Mouse (Mus musculus) midbrain, embryonic 15.5 days (tissue): Measurements from ENCODE around the gene Nat10. TPM values are rescaled to one million over a fixed set of nuclear protein-coding genes. Genes with fewer than 3 reads are reported as not detected.
A peak's percentile ranks its signal among the peaks of the same experiment; 100 is the strongest.

Source experiments
- ATAC-seq: fragments of 200-750 bp; cut with Nextera tagmentation; replicated peaks from 2 replicates; pipeline ENCODE4 v1.8.0; 2017; ENCODE audit warnings: moderate TSS enrichment
- H3K27ac ChIP-seq: fragments of 300-500 bp; sonication (generic); 2 replicates; pipeline ENCODE4 v1.5.1; 2015; ENCODE audit warnings: mild to moderate bottlenecking, inconsistent platforms
- H3K27me3 ChIP-seq: fragments of 300-500 bp; sonication (generic); replicated peaks from 2 replicates; pipeline ENCODE4 v1.6.1; 2015; ENCODE audit warnings: inconsistent platforms
- H3K36me3 ChIP-seq: fragments of 300-500 bp; sonication (generic); replicated peaks from 2 replicates; pipeline ENCODE4 v1.6.1; 2015; ENCODE audit warnings: inconsistent platforms
- H3K4me1 ChIP-seq: fragments of 300-500 bp; sonication (generic); 2 replicates; pipeline ENCODE4 v1.6.1; 2015; ENCODE audit warnings: inconsistent platforms
- H3K4me2 ChIP-seq: fragments of 300-500 bp; sonication (generic); 2 replicates; pipeline ENCODE4 v1.6.1; 2015; ENCODE audit warnings: inconsistent platforms, mild to moderate bottlenecking, moderate library complexity
- H3K4me3 ChIP-seq: fragments of 300-500 bp; sonication (generic); 2 replicates; pipeline ENCODE4 v1.5.1; 2015; ENCODE audit warnings: mild to moderate bottlenecking, inconsistent platforms
- H3K9ac ChIP-seq: fragments of 300-500 bp; sonication (generic); 2 replicates; pipeline ENCODE4 v1.6.1; 2015; ENCODE audit warnings: mild to moderate bottlenecking, inconsistent platforms
- H3K9me3 ChIP-seq: fragments of 300-500 bp; sonication (generic); 2 replicates; pipeline ENCODE4 v1.6.1; 2016; ENCODE audit warnings: inconsistent platforms
- WGBS: fragments of 180-500 bp; shearing (Covaris S2); methylation state at CpG from one replicate; pipeline ENCODE4 v1.1.7; 2015; ENCODE audit warnings: mixed read lengths; 5-methylcytosine and 5-hydroxymethylcytosine counted together
- polyA plus RNA-seq: library from polyadenylated mRNA; unstranded; fragments of >200 nt; fragmentation: Nextera tagmentation; extraction: Ambion mirVana; gene quantifications from 2 replicates; pipeline ENCODE4 v1.2.1, GENCODE M21; 2015

Nat10 gene
- polyA plus RNA-seq, 1 experiment from 2014 or later, result 20.1 TPM

DNA sequence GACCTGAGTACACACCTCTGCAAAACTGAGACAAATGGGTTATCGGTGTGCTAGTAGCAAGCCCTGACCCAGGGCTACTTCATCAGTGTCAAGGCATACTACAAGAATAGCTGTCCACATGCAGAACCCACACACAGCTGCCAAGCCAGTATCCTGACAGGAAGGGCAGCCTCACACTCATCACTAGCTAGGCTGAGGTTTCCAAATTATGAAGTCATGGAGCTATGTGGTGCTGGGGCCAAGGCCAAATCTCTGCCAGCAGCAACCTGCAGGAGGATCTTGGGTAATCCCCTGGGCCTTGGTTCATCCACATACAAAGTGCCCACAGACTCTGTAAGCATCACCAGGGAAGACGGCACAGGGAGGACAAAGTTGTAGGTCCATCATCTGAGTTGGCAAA, 17.5 kb downstream of the Nat10 start:
- Histone ChIP-seq H3K4me1 (no peaks in the 10 kb centered on the region), H3K9ac (no peak overlapping the region), H3K4me3 (no peak overlapping the region), H3K9me3 (no peaks in the 10 kb centered on the region), H3K27ac (no peak overlapping the region), H3K27me3 (no peaks in the 10 kb centered on the region), H3K4me2 (no peak overlapping the region), H3K36me3 (peaks cover 24% of the 10 kb centered on the region)
- ATAC-seq, result no peak
- 97% methylated on average over 2 of the region's 2 CpGs for WGBS

DNA sequence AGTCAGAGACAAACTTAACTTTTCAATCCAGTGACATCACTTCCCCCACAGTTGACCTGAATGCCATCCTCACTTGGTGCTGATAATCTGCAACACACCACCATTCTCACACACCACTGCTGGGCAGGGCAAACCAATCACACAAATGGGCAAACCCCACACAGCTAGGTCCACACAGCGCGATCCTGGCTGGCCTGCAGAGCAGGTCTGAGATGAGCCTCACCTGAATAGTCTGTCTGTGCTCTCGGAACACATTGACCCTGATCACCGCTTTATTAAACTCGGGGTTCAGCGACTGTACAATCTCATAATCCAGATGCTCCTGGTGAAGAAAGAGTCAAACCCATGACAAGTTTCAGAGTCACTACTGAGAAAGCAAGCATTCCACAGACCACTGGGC, 18.2 kb downstream of the Nat10 start:
- Histone ChIP-seq H3K27me3 (no peaks in the 10 kb centered on the region), H3K4me1 (no peaks in the 10 kb centered on the region), H3K4me3 (no peak overlapping the region), H3K27ac (no peak overlapping the region), H3K9ac (no peak overlapping the region), H3K9me3 (no peaks in the 10 kb centered on the region), H3K4me2 (no peak overlapping the region), H3K36me3 (peaks cover 24% of the 10 kb centered on the region)
- no peak for ATAC-seq
- WGBS, result 99% methylated on average over 6 of the region's 6 CpGs

DNA sequence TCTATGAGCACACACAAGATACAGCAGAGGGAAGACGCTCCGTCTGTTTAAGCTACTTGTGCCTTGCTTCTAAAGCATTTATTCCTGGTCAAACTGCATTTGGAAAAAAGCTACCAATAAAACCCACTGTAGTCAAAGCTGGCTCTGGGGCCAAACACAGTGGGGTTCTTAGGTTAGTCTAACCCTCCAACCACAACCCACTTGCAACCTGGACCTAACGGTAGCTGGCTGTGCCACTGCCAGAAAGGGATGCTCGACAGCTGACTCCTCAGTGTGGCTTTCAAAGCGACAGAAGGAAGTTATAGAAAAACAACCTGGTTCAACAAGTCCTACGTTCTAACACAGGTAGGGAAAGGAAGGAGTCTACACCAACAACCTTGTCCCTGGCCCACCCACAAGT, 29.6 kb downstream of the Nat10 start:
- no peaks in the 10 kb centered on the region for H3K4me1 ChIP-seq
- no peak for ATAC-seq
- no peak overlapping the region for H3K27ac ChIP-seq
- H3K4me3 ChIP-seq, result no peak overlapping the region
- WGBS, result 92% methylated on average over 6 of the region's 6 CpGs
- no peaks in the 10 kb centered on the region for H3K9me3 ChIP-seq
- peaks cover 21% of the 10 kb centered on the region; the same call in 1 of the 2 replicates for H3K36me3 ChIP-seq
- no peak overlapping the region for H3K9ac ChIP-seq
- H3K27me3 ChIP-seq, result no peaks in the 10 kb centered on the region
- H3K4me2 ChIP-seq, result no peak overlapping the region

DNA sequence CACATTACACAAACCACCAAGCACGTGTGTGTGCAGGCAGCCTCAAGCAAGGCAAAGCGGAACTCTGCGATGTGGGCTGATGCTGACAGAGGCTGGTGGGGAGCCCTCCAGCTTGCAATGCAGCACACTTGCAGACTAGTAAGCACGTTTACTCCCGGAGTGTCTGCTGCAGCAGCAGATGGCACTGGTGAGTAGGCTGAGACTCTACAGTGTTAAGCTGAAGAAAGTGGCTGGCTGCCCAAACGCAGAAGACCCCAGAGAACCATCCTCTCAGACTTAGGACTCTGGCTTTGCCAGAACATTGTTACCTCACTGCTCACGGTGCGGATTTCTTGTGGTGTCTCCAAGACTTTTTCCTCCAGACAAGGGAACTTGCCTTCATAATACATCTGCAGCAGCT, 30.1 kb downstream of the Nat10 start:
- peaks cover 19% of the 10 kb centered on the region; the same call in 1 of the 2 replicates for H3K36me3 ChIP-seq

DNA sequence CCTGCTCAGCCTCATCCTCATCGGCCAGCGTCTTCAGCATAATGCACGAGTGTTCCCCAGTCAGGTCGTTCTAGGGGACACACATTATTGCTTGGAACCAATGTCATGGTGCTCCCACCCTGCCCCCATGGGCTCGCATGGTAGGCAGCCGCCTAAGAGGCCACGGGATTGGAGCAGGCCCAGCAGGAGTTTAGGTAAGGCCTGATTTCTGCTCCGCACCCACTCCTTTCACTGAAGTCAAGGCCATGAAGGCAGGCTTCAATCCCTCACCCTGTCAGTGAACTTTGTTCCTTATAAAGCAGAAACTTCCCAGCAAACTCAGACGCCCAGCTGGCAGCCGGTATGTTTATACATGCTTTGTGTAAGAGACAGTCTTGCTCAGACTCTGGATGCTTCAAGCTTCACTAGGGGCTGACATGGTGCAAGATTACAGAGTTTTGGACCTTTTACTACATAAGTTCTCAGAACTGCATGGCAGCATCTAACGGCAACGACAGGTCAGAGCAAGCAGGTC, 33.0 kb downstream of the Nat10 start:
- Histone ChIP-seq H3K4me3 (no peak overlapping the region), H3K36me3 (peaks cover 23% of the 10 kb centered on the region), H3K9me3 (no peaks in the 10 kb centered on the region), H3K9ac (no peak overlapping the region), H3K27me3 (no peaks in the 10 kb centered on the region), H3K27ac (no peak overlapping the region), H3K4me2 (no peak overlapping the region), H3K4me1 (no peaks in the 10 kb centered on the region)
- WGBS, result 87% methylated on average over 12 of the region's 12 CpGs
- no peak for ATAC-seq

More for the DNA sequence above, 30.1 kb downstream of the Nat10 start:
- 80% methylated on average over 8 of the region's 8 CpGs for WGBS
- ATAC-seq, result no peak
- no peak overlapping the region for H3K4me3 ChIP-seq
- no peaks in the 10 kb centered on the region for H3K9me3 ChIP-seq
- H3K27ac ChIP-seq, result no peak overlapping the region
- no peak overlapping the region for H3K4me2 ChIP-seq
- H3K27me3 ChIP-seq, result no peaks in the 10 kb centered on the region
- H3K4me1 ChIP-seq, result no peaks in the 10 kb centered on the region
- no peak overlapping the region for H3K9ac ChIP-seq

DNA sequence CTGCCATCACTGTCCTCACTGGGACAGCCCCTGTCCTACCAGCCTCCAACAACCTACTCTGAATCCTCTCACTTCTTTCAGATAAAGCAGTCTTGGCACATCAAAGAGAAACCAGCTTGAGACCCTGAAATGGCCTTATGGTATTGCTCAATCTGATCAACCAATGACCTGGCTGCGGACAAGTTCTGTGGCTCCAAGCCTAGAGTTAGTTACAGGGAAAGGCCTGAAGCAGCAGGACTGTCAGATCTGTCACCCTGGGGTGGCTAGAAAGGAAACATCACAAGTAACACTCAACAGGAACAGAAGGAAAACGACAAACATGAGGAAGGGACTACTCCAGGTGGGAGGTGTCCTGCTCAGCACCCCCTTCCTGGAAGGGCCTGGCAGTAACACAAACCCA, 36.5 kb downstream of the Nat10 start:
- Histone ChIP-seq H3K4me3 (no peak overlapping the region), H3K9me3 (no peaks in the 10 kb centered on the region), H3K27ac (no peak overlapping the region), H3K4me1 (no peaks in the 10 kb centered on the region), H3K36me3 (peaks cover 23% of the 10 kb centered on the region), H3K4me2 (no peak overlapping the region), H3K9ac (no peak overlapping the region), H3K27me3 (no peaks in the 10 kb centered on the region)
- no peak for ATAC-seq
- WGBS, result 91% methylated on average over 2 of the region's 2 CpGs

DNA sequence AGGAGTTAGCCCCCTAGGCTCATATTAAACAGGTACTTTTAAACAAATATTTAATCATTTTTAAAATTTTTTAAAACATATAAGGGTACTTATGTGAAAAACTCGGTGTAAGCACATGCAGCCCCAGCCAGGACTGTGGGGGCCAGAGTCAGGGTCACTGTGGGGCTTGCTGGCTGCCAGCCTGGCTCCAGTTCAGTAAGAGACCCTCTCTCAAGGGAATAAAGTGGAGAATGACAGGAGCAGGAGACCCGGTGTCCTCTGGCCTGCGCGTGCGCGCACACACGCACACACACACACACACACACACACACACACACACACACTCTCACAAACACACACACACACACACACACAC, 41.8 kb downstream of the Nat10 start:
- 90% methylated on average over 7 of the region's 7 CpGs for WGBS
- Histone ChIP-seq H3K9ac (no peak overlapping the region), H3K4me2 (no peak overlapping the region), H3K36me3 (peaks cover 8% of the 10 kb centered on the region; the same call in 1 of the 2 replicates), H3K4me3 (no peak overlapping the region), H3K9me3 (no peaks in the 10 kb centered on the region), H3K4me1 (no peaks in the 10 kb centered on the region), H3K27ac (no peak overlapping the region), H3K27me3 (no peaks in the 10 kb centered on the region)
- peak; percentile 53 for ATAC-seq

DNA sequence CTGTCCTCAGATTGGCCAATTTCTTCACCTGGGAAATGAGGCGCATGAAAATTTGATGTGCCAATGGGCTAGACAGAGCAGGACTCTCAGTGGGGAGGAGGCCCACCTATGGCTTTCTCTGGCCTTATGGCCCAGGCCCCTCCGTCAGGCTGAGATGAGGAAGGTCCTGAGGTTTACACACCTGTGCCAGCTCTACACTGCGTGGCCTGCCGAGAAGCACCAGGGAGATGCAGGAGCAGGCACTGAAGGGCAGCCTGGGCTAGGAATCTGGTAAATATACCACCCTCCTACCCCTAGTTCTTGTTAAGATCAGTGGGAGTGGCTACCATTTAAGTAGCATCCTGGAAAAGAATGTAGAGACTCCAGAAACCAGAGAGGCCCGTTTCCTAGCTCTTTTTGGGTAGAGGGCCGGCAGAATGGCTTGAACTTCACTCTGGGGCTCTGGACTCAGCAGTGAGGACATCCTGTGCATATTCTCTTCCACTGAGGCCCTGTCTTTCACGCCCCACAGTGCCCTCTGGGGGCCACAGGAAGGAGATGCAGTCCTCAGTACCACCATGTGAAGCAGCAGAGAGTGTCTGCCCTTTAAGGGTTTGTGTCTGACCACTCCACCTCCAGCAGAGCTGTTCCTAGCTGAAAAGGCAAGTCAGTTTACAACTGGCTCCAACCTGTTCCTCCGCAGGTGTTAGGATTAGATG, 42.3 kb downstream of the Nat10 start:
- 53% methylated on average over 8 of the region's 8 CpGs for WGBS
- H3K9ac ChIP-seq, result no peak overlapping the region

DNA sequence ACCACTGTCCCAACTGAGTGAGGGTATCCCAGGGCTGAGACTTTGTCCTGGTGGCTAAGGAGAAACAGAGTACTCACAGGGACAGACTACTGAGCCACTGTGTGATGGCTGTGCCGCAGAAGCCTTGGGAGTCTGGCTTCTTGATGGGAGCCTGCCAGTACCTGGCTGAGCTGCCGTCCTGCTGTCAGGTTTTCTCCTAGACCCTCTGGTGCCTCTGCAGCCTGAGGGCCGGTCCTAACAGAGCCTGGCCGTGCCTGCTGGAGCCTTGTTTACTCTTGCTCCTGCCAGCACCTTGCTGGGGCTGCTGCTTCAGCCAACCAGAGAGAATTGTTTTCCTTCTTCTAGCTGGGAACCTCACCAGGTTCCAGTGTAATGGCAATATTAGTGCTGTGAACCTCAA, 46.7 kb downstream of the Nat10 start:
- peaks cover 6% of the 10 kb centered on the region; the same call in 1 of the 2 replicates for H3K36me3 ChIP-seq

More for the DNA sequence above, 42.3 kb downstream of the Nat10 start:
- Histone ChIP-seq H3K9me3 (no peaks in the 10 kb centered on the region), H3K4me3 (no peak overlapping the region), H3K4me2 (no peak overlapping the region), H3K4me1 (no peaks in the 10 kb centered on the region), H3K27me3 (no peaks in the 10 kb centered on the region), H3K27ac (no peak overlapping the region), H3K36me3 (peaks cover 2% of the 10 kb centered on the region; the same call in 1 of the 2 replicates)
- peak; percentile 81 for ATAC-seq

DNA sequence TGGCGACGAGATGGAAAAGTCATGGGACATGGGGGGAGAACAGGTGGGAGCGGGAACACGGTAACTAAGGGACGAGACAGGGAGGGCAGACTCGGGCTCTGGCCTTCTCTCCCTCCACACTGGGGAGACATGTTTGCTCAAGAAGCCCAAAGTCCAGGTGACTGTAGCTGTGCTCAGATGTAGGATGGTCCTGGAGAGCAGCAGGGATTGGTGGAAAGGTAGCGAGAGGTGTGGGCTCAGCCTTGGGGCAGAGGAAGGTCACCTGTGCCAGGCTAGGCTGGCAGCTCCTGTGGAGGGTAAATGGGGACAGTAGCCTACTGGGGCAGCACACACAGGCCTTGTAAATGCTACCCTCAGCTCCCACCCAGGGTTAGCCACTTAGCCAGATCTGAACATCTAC, 47.2 kb downstream of the Nat10 start:
- WGBS, result 93% methylated on average over 7 of the region's 7 CpGs
- Histone ChIP-seq H3K4me1 (no peaks in the 10 kb centered on the region), H3K36me3 (peaks cover 6% of the 10 kb centered on the region; the same call in 1 of the 2 replicates), H3K27ac (no peak overlapping the region), H3K9me3 (no peaks in the 10 kb centered on the region), H3K4me2 (no peak overlapping the region), H3K9ac (no peak overlapping the region), H3K4me3 (no peak overlapping the region), H3K27me3 (no peaks in the 10 kb centered on the region)
- no peak for ATAC-seq

More for the DNA sequence above, 46.7 kb downstream of the Nat10 start:
- Histone ChIP-seq H3K9me3 (no peaks in the 10 kb centered on the region), H3K27me3 (no peaks in the 10 kb centered on the region), H3K4me2 (no peak overlapping the region), H3K27ac (no peak overlapping the region), H3K9ac (no peak overlapping the region), H3K4me1 (no peaks in the 10 kb centered on the region), H3K4me3 (no peak overlapping the region)
- no peak for ATAC-seq
- WGBS, result 70% methylated on average over 4 of the region's 4 CpGs

DNA sequence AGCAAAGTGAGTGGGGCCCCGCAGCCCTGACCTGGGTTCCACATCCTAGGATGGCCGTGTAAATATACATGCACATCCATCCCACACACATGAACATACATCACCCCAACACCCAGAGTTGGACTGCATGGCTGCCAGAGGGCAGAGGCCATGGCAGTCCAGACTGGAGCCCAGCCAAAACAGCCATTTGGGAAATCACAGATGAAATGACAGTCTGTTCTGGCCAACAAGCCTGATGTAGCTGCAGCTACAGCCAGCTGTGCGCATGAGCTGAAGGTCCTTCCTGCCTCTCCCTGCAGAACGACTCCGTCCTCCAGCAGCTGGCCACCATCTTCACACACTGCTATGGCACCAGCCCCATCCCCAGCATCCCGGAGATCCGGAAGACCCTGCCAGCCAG, 50.2 kb downstream of the Nat10 start:
- Histone ChIP-seq H3K27me3 (no peaks in the 10 kb centered on the region), H3K9me3 (no peaks in the 10 kb centered on the region), H3K4me3 (no peak overlapping the region), H3K9ac (no peak overlapping the region), H3K4me2 (no peak overlapping the region), H3K36me3 (peaks cover 4% of the 10 kb centered on the region; the same call in 1 of the 2 replicates), H3K4me1 (peaks cover 7% of the 10 kb centered on the region), H3K27ac (no peak overlapping the region)
- 94% methylated on average over 7 of the region's 7 CpGs for WGBS
- no peak for ATAC-seq

DNA sequence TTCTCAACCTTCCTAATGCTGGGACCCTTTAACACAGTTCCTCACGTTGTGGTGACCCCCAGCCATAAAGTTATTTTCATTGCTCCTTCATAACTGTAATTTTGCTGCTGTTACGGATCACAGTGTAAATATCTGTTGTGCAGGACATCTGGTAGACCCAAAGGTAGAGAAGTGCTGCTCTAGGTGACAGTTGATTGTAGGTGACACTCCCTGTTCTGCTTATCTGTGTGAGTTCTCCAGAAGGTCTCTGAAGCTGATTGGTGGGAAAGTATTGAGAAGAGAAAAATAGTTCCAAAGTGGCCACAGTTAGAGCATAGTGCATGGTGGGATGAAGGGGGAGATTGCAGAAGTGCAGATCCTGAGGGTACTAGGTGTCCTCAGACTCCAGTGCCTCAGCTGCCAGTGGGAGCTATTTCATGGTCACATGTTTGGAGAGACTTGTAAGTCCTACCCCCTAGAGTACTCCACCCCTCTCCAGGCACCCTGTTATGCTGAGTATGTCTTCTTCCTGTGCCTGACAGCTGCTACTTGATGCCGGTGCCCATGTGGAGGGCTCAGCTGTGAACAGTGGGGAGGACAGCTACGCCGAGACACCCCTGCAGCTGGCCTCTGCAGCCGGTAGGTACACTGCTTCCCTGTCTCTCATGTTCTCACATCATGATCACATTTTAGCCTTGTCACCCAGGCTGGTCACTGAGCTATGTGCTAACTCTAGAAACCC, 53.9 kb downstream of the Nat10 start:
- 84% methylated on average over 6 of the region's 6 CpGs for WGBS
- H3K36me3 ChIP-seq, result peaks cover 4% of the 10 kb centered on the region; the same call in 1 of the 2 replicates
- no peak overlapping the region for H3K4me2 ChIP-seq
- no peaks in the 10 kb centered on the region for H3K9me3 ChIP-seq
- H3K4me1 ChIP-seq, result peaks cover 7% of the 10 kb centered on the region
- ATAC-seq, result no peak
- no peaks in the 10 kb centered on the region for H3K27me3 ChIP-seq
- H3K4me3 ChIP-seq, result no peak overlapping the region
- H3K27ac ChIP-seq, result no peak overlapping the region
- H3K9ac ChIP-seq, result no peak overlapping the region
